Mouse (Mus musculus) liver, embryonic 15.5 days (tissue): ENCODE results near the gene Sox2. TPM values are rescaled to one million over a fixed set of nuclear protein-coding genes. Genes with fewer than 3 reads are reported as not detected.

ENCODE experiments used
- ATAC-seq: fragments of 200-750 bp; cut with Nextera tagmentation; 2 replicates; pipeline ENCODE4 v1.8.0; 2017; ENCODE audit warnings: moderate number of reproducible peaks, mild to moderate bottlenecking, moderate library complexity; ENCODE audit not compliant: insufficient read depth
- H3K27ac ChIP-seq: fragments of 300-500 bp; sonication (generic); replicated peaks from 2 replicates; pipeline ENCODE4 v1.5.1; 2015; ENCODE audit warnings: mild to moderate bottlenecking, inconsistent platforms
- H3K27me3 ChIP-seq: fragments of 300-500 bp; sonication (generic); 2 replicates; pipeline ENCODE4 v1.6.1; 2015; ENCODE audit warnings: mild to moderate bottlenecking, inconsistent platforms
- H3K36me3 ChIP-seq: fragments of 300-500 bp; sonication (generic); replicated peaks from 2 replicates; pipeline ENCODE4 v1.6.1; 2015; ENCODE audit warnings: moderate library complexity, mild to moderate bottlenecking, inconsistent platforms
- H3K4me1 ChIP-seq: fragments of 300-500 bp; sonication (generic); replicated peaks from 2 replicates; pipeline ENCODE4 v1.6.1; 2015; ENCODE audit warnings: inconsistent platforms
- H3K4me2 ChIP-seq: fragments of 300-500 bp; sonication (generic); 2 replicates; pipeline ENCODE4 v1.6.1; 2015; ENCODE audit warnings: moderate library complexity, mild to moderate bottlenecking, inconsistent platforms
- H3K4me3 ChIP-seq: fragments of 300-500 bp; sonication (generic); replicated peaks from 2 replicates; pipeline ENCODE4 v1.5.1; 2015; ENCODE audit warnings: mild to moderate bottlenecking, inconsistent platforms
- H3K9ac ChIP-seq: fragments of 300-500 bp; sonication (generic); 2 replicates; pipeline ENCODE4 v1.6.1; 2015; ENCODE audit warnings: moderate library complexity, mild to moderate bottlenecking, inconsistent platforms
- H3K9me3 ChIP-seq: fragments of 300-500 bp; sonication (generic); replicated peaks from 2 replicates; pipeline ENCODE4 v1.6.1; 2016; ENCODE audit warnings: inconsistent platforms
- WGBS: fragments of 180-500 bp; shearing (Covaris S2); methylation state at CpG from one replicate; pipeline ENCODE4 v1.1.7; 2015; ENCODE audit warnings: mixed read lengths; ENCODE audit not compliant: insufficient replicate concordance; 5-methylcytosine and 5-hydroxymethylcytosine counted together
- polyA plus RNA-seq: library from polyadenylated mRNA; unstranded; fragments of >200 nt; fragmentation: Nextera tagmentation; extraction: Ambion mirVana; gene quantifications from 2 replicates; pipeline ENCODE4 v1.2.1, GENCODE M21; 2015

Sox2 gene
- polyA plus RNA-seq, 1 experiment from 2014 or later, result not detected

DNA sequence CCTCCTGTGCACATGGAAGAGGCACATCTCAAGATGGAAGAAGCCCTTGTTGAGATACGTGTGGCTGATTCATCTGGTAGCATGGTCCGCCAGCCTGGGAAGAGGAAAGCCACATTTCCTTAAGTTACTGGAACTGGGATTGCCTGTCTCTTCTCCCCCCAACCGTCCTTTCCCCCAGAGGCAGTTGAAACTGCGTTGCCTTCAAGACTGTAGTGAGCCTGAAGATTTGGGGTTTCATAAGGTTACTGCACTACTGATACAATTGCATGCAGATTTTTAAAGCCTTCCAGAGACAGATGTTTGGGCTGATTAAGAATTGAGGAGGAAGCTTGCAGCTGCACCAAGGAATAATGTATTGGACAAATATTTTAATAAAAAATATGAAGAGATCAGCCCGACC is 12.7 kb upstream of the Sox2 start:
- 22% methylated on average over 5 of the region's 5 CpGs for WGBS
- ATAC-seq, result no peak
- H3K36me3 ChIP-seq, result no peaks in the 10 kb centered on the region
- H3K9me3 ChIP-seq, result no peaks in the 10 kb centered on the region
- no peak overlapping the region for H3K27ac ChIP-seq
- no peak overlapping the region for H3K4me2 ChIP-seq
- H3K4me3 ChIP-seq, result no peak overlapping the region
- no peak overlapping the region for H3K9ac ChIP-seq
- peaks cover 52% of the 10 kb centered on the region for H3K27me3 ChIP-seq
- H3K4me1 ChIP-seq, result no peaks in the 10 kb centered on the region

GRCm38 (mm10) chr3:34637926-34638325 is 12.3 kb upstream of the Sox2 start:
- Histone ChIP-seq H3K9me3 (no peaks in the 10 kb centered on the region), H3K4me1 (no peaks in the 10 kb centered on the region), H3K4me2 (no peak overlapping the region), H3K27me3 (peaks cover 57% of the 10 kb centered on the region), H3K9ac (no peak overlapping the region), H3K36me3 (no peaks in the 10 kb centered on the region), H3K27ac (no peak overlapping the region), H3K4me3 (no peak overlapping the region)
- WGBS, result 34% methylated on average over 5 of the region's 5 CpGs
- ATAC-seq, result no peak

DNA sequence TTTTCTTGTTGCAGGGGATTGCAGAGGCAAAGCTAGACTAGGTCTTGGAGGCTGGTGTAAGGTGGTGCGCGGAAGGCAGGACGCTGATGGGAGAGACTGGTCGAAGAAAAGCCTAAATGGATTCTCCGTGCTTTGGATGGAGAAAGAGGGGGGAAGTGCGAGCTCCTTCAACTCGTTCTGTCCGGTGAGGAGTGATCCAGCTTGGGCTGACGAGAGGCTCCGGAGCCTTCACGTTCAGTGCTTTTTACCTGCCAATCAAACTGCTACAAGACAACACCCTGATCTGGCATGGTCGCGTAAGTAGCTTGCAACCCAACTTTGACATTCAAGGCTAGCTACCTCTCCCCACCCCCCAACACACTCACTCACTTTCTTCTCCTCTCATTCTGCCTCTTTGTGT is 11.9 kb upstream of the Sox2 start:
- 12% methylated on average over 13 of the region's 13 CpGs for WGBS

GRCm38 (mm10) chr3:34639031-34639872 is 11.0 kb upstream of the Sox2 start:
- H3K36me3 ChIP-seq, result no peaks in the 10 kb centered on the region
- WGBS, result 7% methylated on average over 24 of the region's 24 CpGs
- no peak for ATAC-seq

More for the DNA sequence above, 11.9 kb upstream of the Sox2 start:
- no peaks in the 10 kb centered on the region for H3K9me3 ChIP-seq
- no peaks in the 10 kb centered on the region for H3K4me1 ChIP-seq
- H3K9ac ChIP-seq, result no peak overlapping the region
- no peak for ATAC-seq
- H3K27me3 ChIP-seq, result peaks cover 61% of the 10 kb centered on the region
- no peaks in the 10 kb centered on the region for H3K36me3 ChIP-seq
- no peak overlapping the region for H3K4me3 ChIP-seq
- H3K4me2 ChIP-seq, result no peak overlapping the region
- H3K27ac ChIP-seq, result no peak overlapping the region

GRCm38 (mm10) chr3:34639873-34640270 is 10.3 kb upstream of the Sox2 start:
- WGBS, result 5% methylated on average over 10 of the region's 10 CpGs

More at GRCm38 (mm10) chr3:34639031-34639872, 11.0 kb upstream of the Sox2 start:
- Histone ChIP-seq H3K27me3 (peaks cover 70% of the 10 kb centered on the region), H3K4me1 (no peaks in the 10 kb centered on the region), H3K9me3 (no peaks in the 10 kb centered on the region), H3K27ac (no peak overlapping the region), H3K4me2 (no peak overlapping the region), H3K9ac (no peak overlapping the region), H3K4me3 (no peak overlapping the region)

DNA sequence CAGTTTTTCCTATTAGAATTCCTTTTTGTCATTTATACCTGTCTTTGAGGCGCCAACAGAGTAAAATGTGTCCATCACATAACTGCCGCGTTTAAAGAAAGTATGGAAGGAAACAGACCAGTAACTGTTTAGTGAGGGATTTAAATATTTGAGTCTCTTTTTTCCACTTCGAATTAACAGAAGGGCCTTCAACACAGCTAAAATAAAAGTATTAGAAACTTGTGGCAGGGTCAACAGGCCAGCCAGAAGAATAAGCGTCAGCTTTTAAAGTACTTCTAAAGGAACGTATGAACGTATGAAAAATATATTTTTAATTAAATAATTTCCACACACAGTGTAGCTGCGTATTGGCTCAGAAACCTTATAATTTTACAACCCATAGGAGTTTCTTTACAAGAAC is 9.9 kb upstream of the Sox2 start:
- Histone ChIP-seq H3K4me2 (no peak overlapping the region), H3K27me3 (peaks cover 79% of the 10 kb centered on the region), H3K9me3 (no peaks in the 10 kb centered on the region), H3K27ac (no peak overlapping the region), H3K4me1 (no peaks in the 10 kb centered on the region), H3K9ac (no peak overlapping the region), H3K4me3 (no peak overlapping the region), H3K36me3 (no peaks in the 10 kb centered on the region)
- ATAC-seq, result no peak
- 7% methylated on average over 8 of the region's 8 CpGs for WGBS

More at GRCm38 (mm10) chr3:34639873-34640270, 10.3 kb upstream of the Sox2 start:
- no peak for ATAC-seq
- no peak overlapping the region for H3K27ac ChIP-seq
- H3K4me3 ChIP-seq, result no peak overlapping the region
- peaks cover 75% of the 10 kb centered on the region for H3K27me3 ChIP-seq
- H3K4me2 ChIP-seq, result no peak overlapping the region
- no peaks in the 10 kb centered on the region for H3K36me3 ChIP-seq
- H3K4me1 ChIP-seq, result no peaks in the 10 kb centered on the region
- no peaks in the 10 kb centered on the region for H3K9me3 ChIP-seq
- no peak overlapping the region for H3K9ac ChIP-seq

DNA sequence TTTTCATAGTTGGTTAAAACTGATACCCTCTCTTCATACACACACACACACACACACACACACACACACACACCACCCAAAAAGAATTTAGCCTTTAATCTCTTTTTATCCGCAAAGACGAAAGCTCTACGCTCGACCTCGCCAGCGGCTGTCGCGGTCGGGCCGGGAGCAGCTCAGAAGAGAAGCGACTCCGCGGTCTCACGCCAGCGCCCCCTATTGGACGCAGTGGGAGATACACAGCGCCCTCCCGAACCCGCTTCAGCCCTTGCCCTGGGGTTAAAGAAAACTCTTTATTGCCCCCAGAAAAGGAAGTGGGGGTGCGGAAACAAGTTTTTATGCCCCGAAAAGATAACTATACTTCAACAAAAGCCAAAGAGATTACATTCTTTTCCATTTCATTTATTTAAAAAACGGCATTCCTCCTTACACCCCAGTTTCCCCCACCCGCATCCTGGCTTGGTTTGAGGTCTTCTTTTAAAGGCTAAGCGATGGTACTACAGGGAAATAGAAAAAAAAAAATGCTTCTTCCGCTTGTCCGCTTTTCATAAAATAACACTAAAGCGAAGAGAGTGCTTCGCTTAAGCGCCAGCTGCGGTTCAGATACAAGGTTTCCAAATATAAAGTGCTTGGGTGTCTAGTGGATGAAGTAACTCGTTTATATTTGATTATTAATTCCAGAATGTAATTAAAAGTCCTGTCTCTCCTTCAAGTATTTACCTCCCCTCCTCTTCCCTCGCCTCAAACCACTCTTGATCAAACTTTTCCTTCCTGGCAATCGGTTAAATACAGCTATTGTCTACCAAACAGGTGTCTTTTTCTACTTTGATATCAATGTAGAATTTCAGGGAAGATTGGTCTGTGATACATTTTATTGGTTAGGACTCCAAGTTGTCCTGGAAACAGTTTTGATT is 9.3 kb upstream of the Sox2 start:
- no peaks in the 10 kb centered on the region for H3K4me1 ChIP-seq
- no peak overlapping the region for H3K27ac ChIP-seq
- WGBS, result 4% methylated on average over 33 of the region's 33 CpGs
- no peak overlapping the region for H3K4me2 ChIP-seq
- ATAC-seq, result no peak
- no peak overlapping the region for H3K9ac ChIP-seq
- no peaks in the 10 kb centered on the region for H3K36me3 ChIP-seq
- no peaks in the 10 kb centered on the region for H3K9me3 ChIP-seq
- no peak overlapping the region for H3K4me3 ChIP-seq
- H3K27me3 ChIP-seq, result peaks cover 86% of the 10 kb centered on the region

DNA sequence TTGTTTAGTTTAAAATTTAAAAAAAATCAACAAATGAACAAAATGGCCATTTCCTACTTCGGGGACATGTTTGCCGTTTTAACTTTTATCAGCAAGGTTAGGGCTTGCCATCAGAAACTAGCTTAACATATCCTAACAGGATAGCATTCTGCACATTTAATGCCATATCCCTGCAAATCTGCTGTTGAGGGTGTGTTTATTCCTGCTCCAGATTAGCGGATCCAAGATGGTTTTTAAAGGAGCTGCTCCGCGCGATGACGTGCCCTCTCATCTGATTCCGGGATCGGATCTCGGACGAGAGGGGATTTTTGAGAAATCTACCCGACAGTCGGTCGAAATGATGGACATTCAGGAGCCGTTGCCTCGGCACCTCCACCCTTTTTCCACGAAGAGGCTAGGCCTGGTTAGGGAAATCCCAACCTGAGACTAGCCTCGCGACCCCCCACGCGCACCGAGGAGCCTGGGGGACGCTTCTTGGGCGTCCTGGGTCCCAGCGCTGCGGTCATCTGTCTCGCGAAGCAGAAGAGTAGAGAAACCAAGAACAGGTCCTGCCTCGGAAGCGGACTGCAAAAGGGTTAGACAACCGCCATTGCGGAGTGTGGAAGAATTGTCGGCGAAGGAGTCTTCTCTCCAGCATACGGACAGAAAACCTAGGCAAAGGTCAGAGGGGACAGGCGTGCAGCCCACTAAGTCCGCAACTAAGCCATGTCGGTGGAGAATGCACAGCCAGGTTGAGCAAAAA is 8.3 kb upstream of the Sox2 start:
- no peak for ATAC-seq
- Histone ChIP-seq H3K4me3 (no peak overlapping the region), H3K9ac (no peak overlapping the region), H3K9me3 (no peaks in the 10 kb centered on the region), H3K27ac (no peak overlapping the region), H3K4me1 (no peaks in the 10 kb centered on the region), H3K36me3 (no peaks in the 10 kb centered on the region), H3K27me3 (peaks cover 96% of the 10 kb centered on the region), H3K4me2 (no peak overlapping the region)
- WGBS, result 2% methylated on average over 38 of the region's 38 CpGs

GRCm38 (mm10) chr3:34642498-34642941 is 7.7 kb upstream of the Sox2 start:
- no peak overlapping the region for H3K27ac ChIP-seq
- H3K4me3 ChIP-seq, result no peak overlapping the region
- no peaks in the 10 kb centered on the region for H3K36me3 ChIP-seq
- H3K9ac ChIP-seq, result no peak overlapping the region
- no peaks in the 10 kb centered on the region for H3K4me1 ChIP-seq
- H3K9me3 ChIP-seq, result no peaks in the 10 kb centered on the region
- peaks cover 98% of the 10 kb centered on the region for H3K27me3 ChIP-seq
- no peak for ATAC-seq
- WGBS, result under 1% methylated on average over 20 of the region's 20 CpGs
- H3K4me2 ChIP-seq, result no peak overlapping the region

DNA sequence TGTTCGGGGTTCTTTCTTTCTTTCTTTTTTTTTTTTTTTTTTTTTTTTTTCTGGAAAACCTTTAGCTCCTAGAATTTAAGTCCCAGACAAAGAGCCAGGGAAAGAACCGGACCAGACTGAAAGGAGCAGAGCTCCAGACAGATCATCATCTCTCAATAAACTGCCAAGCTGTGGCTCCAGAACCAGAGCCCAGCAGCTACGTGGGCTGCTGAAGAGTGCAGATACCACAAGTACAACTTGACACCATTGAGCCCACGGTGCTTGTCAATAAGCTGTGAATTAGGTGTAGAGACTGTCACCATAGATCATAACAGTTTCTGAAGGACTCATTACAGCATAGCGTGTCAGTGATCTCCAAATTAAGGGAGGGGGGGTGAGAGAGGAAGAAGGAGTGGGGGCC is 7.1 kb upstream of the Sox2 start:
- WGBS, result 4% methylated on average over 5 of the region's 5 CpGs
- peaks cover 98% of the 10 kb centered on the region for H3K27me3 ChIP-seq
- H3K9me3 ChIP-seq, result no peaks in the 10 kb centered on the region
- H3K36me3 ChIP-seq, result no peaks in the 10 kb centered on the region
- no peak overlapping the region for H3K9ac ChIP-seq
- no peaks in the 10 kb centered on the region for H3K4me1 ChIP-seq
- no peak overlapping the region for H3K4me2 ChIP-seq
- ATAC-seq, result no peak
- no peak overlapping the region for H3K27ac ChIP-seq
- no peak overlapping the region for H3K4me3 ChIP-seq
